Mouse (Mus musculus): ENCODE results near the gene 1810024B03Rik. TPM values are rescaled to one million over a fixed set of nuclear protein-coding genes. Genes with fewer than 3 reads are reported as not detected.

The 1810024B03Rik gene
- 1.2 TPM in 2 replicates for polyA plus RNA-seq (2014; fragmentation: Nextera tagmentation; extraction: Ambion mirVana)

DNA sequence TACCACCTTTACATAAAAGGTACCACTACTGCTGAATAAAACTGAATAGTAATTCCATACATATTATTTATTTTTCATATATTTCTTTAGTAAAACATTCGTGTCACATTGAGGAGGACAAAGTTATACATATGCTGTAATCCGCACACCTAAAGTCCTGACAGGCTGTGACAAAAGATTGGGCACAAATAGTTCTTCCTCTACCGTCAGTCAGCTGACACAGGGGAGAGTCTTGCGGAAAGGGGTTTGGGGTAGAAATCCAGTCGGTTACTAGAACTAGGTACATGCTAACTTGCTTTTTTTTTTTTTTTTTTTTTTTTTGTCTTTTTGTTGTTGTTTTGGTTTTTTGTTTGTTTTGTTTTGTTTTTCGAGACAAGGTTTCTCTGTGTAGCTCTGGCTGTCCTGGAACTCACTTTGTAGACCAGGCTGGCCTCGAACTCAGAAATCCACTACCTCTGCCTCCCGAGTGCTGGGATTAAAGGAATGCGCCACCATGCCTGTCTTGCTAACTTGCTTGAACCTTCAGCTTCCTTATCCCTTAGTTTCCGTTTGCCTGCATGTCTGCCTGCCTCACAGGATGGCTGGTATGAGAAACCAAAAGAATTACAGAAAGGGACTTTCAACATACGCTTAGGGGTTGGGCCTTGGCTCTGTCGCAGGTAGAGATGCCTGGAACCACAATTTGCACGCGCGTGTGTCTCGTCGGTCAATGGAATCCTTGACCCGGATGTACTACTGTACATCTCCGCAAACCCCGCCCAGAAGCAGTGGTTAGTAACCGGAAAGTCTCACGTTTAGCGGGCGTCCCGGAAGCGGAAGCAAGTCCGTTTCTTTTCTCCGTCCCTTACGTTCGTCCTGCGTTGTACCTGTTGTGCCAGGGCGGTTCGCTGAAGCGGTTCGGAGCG, at the start of gene 1810024B03Rik, which contains the start of gene Snrnp200:
Gene 1810024B03Rik, minus strand, starts transcription at position 734 of the 905 bp plus-strand sequence.
Gene Snrnp200, plus strand, starts transcription at position 840 of the 905 bp plus-strand sequence.
- 13% methylated on average over 36 of the region's 36 CpGs for WGBS
- Histone ChIP-seq H3K36me3 (replicated peaks; ENCODE audit: control insufficient read depth, insufficient read depth) (peaks cover 24% of the 10 kb centered on the region), H3K9me3 (ENCODE audit: control insufficient read depth, low read length) (no peaks in the 10 kb centered on the region), H3K27me3 (ENCODE audit: control insufficient read depth, insufficient read depth, low read length) (no peaks in the 10 kb centered on the region), H3K4me1 (replicated peaks; ENCODE audit: control insufficient read depth, insufficient read depth, low read length) (peaks cover 12% of the 10 kb centered on the region; the same call in 1 of the 2 replicates), H3K9ac (peak within 1 kb of the TSS; percentile 87), H3K4me2 (replicated peaks) (peak within 1 kb of the TSS; percentile 92), H3K4me3 (replicated peaks; ENCODE audit: low read length) (peak within 1 kb of the TSS; percentile 91), H3K27ac (peak within 1 kb of the TSS; percentile 83)
- ATAC-seq (ENCODE audit: low FRiP score) (peak; percentile 98), DNase-seq (ENCODE audit: low spot score) (peak; percentile 95)

DNA sequence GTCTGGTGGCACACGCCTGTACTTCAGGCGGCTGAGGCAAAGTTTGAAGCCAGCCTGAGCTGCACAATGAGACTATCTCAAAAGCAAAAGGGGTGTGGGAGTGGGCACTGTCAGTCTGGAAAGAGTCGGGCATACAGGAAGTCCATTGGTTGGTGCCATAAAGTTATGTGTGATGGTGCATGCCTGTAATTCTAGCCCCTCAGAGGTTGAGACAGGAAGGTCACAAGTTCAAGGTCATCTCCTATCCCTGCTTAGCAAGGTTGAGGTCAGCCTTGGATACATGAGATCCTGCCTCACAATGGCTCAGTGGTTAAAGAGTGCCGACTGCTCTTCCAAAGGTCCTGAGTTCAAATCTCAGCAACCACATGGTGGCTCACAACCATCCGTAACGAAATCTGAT, 47.2 kb upstream of the 1810024B03Rik start:
- Histone ChIP-seq H3K27ac (no peak overlapping the region), H3K4me3 (replicated peaks; ENCODE audit: low read length) (no peak overlapping the region), H3K9ac (no peak overlapping the region), H3K4me2 (replicated peaks) (no peak overlapping the region), H3K4me1 (replicated peaks; ENCODE audit: control insufficient read depth, insufficient read depth, low read length) (no peaks in the 10 kb centered on the region), H3K27me3 (ENCODE audit: control insufficient read depth, insufficient read depth, low read length) (no peaks in the 10 kb centered on the region), H3K36me3 (replicated peaks; ENCODE audit: control insufficient read depth, insufficient read depth) (peaks cover 53% of the 10 kb centered on the region), H3K9me3 (ENCODE audit: control insufficient read depth, low read length) (no peaks in the 10 kb centered on the region)
- DNase-seq (ENCODE audit: low spot score) (no peak), ATAC-seq (ENCODE audit: low FRiP score) (no peak)
- WGBS: 95% methylated on average over 6 of the region's 6 CpGs

DNA sequence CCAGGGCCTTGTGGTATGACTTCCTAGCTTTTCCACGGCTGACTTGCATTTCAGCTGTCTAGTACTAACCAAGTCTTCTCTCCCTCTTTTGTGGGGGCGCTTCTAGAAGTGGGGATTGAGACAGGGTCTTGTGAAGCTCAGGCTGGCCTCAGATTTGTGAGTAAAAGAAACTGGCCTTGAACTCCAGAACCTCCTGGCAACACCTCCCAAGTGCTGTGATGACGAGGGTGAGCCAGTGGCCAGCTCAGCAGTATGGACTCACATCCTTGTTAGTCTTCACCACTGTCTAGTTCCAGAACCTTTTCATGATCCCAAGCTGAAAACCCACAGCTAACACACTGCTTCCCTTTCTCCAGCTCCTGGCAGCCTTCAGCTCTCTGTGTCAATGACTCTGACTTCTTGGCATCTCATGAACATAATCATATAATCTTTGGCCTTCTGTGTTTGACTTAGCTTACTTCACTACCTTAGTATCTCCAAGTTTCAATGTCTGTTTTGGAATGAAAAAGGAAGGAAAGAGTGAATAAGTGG, 46.6 kb upstream of the 1810024B03Rik start:
- H3K4me2 ChIP-seq (replicated peaks): no peak overlapping the region
- no peaks in the 10 kb centered on the region for H3K9me3 ChIP-seq (ENCODE audit: control insufficient read depth, low read length)
- H3K27me3 ChIP-seq (ENCODE audit: control insufficient read depth, insufficient read depth, low read length): no peaks in the 10 kb centered on the region
- no peak for ATAC-seq (ENCODE audit: low FRiP score)
- WGBS: 87% methylated on average over 3 of the region's 3 CpGs
- no peak overlapping the region for H3K9ac ChIP-seq
- no peak overlapping the region for H3K4me3 ChIP-seq (replicated peaks; ENCODE audit: low read length)
- no peaks in the 10 kb centered on the region for H3K4me1 ChIP-seq (replicated peaks; ENCODE audit: control insufficient read depth, insufficient read depth, low read length)
- H3K36me3 ChIP-seq (replicated peaks; ENCODE audit: control insufficient read depth, insufficient read depth): peaks cover 49% of the 10 kb centered on the region
- DNase-seq (ENCODE audit: low spot score): no peak
- H3K27ac ChIP-seq: no peak overlapping the region

DNA sequence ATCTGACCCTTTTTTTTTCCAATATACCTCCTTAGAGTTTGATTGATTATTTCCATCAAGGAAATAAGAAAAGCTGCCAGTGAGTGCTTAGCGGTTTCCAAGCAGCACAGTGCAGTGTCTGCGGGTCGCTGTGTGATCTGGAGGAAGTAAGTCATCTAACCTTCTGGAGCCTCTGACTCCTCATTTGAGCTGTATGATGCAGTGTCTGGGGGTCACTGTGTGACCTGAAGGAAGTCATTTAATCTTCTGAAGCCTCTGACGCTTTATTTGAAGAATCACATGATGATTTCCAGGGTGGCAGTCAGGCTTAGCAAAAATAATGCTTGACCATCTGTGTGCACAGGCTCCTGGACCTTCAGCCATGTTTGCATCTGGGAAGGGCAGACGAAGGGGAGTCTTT, 44.7 kb upstream of the 1810024B03Rik start:
- H3K4me1 ChIP-seq (replicated peaks; ENCODE audit: control insufficient read depth, insufficient read depth, low read length): peaks cover 8% of the 10 kb centered on the region
- no peaks in the 10 kb centered on the region for H3K27me3 ChIP-seq (ENCODE audit: control insufficient read depth, insufficient read depth, low read length)
- no peak overlapping the region for H3K4me3 ChIP-seq (replicated peaks; ENCODE audit: low read length)
- H3K27ac ChIP-seq: no peak overlapping the region
- H3K9me3 ChIP-seq (ENCODE audit: control insufficient read depth, low read length): no peaks in the 10 kb centered on the region
- no peak for ATAC-seq (ENCODE audit: low FRiP score)
- DNase-seq (ENCODE audit: low spot score): no peak
- H3K36me3 ChIP-seq (replicated peaks; ENCODE audit: control insufficient read depth, insufficient read depth): peaks cover 31% of the 10 kb centered on the region
- no peak overlapping the region for H3K9ac ChIP-seq
- no peak overlapping the region for H3K4me2 ChIP-seq (replicated peaks)
- 73% methylated on average over 5 of the region's 5 CpGs for WGBS

DNA sequence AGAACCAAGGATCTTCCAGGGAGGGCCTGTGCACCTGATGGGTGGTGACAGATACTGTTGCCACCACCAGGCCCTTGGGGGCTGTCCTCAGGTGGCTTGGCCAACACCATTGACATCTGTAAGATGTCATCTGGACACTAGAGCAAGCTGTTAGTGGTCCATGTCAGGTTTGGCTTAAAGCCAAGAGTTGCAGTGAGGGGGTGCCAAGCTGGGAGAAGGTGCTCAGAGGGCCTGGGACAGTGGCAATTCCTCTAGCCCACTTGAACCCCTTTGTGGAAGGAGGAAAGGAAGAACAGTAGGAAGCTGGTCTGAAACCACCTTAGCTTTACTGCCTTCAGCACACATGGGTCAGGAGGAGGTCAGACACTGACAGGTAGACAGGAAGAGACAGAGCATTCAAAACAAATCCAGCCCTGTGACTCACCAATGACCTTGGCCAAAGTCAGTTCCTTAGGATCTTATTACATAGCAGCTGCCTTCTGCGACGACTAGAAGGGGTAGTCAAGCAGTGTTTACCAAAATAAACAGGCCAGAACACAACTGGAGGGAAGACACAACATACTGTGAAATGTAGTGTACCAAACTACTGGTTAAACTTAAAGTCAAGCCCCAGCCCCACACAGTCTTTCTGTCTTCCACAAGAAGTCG, 43.9 kb upstream of the 1810024B03Rik start:
- no peak overlapping the region for H3K27ac ChIP-seq
- H3K27me3 ChIP-seq (ENCODE audit: control insufficient read depth, insufficient read depth, low read length): no peaks in the 10 kb centered on the region
- peaks cover 23% of the 10 kb centered on the region for H3K36me3 ChIP-seq (replicated peaks; ENCODE audit: control insufficient read depth, insufficient read depth)
- peaks cover 9% of the 10 kb centered on the region for H3K4me1 ChIP-seq (replicated peaks; ENCODE audit: control insufficient read depth, insufficient read depth, low read length)
- DNase-seq (ENCODE audit: low spot score) (no peak), ATAC-seq (ENCODE audit: low FRiP score) (no peak)
- no peak overlapping the region for H3K4me3 ChIP-seq (replicated peaks; ENCODE audit: low read length)
- 80% methylated on average over 3 of the region's 3 CpGs for WGBS
- no peaks in the 10 kb centered on the region for H3K9me3 ChIP-seq (ENCODE audit: control insufficient read depth, low read length)
- H3K9ac ChIP-seq: no peak overlapping the region
- H3K4me2 ChIP-seq (replicated peaks): no peak overlapping the region

DNA sequence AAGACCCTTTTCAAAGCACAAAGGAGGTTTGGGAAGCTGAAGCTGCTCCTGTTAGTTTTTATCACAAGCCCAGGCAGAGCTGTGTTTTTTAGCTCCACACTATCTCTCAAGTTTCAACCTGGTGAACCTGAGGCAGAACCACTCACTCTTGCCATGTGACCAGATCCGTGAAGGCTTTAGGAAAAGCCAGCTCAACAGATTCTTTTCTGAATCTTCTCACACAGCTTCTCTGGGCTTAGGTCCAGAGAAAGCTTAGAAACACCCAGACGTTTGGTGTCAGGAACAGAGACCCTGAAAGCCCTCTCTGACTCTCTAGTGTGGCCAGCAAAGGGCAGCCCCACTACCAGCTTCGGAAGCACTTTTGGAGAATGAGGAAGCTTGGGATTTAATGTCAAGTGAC, 43.4 kb upstream of the 1810024B03Rik start:
- H3K36me3 ChIP-seq (replicated peaks; ENCODE audit: control insufficient read depth, insufficient read depth): peaks cover 18% of the 10 kb centered on the region
- no peak overlapping the region for H3K9ac ChIP-seq
- H3K27ac ChIP-seq: no peak overlapping the region
- ATAC-seq (ENCODE audit: low FRiP score) (no peak), DNase-seq (ENCODE audit: low spot score) (no peak)
- peaks cover 14% of the 10 kb centered on the region for H3K4me1 ChIP-seq (replicated peaks; ENCODE audit: control insufficient read depth, insufficient read depth, low read length)
- no peaks in the 10 kb centered on the region for H3K27me3 ChIP-seq (ENCODE audit: control insufficient read depth, insufficient read depth, low read length)
- 83% methylated on average over 3 of the region's 3 CpGs for whole genome bisulfite sequencing
- H3K4me3 ChIP-seq (replicated peaks; ENCODE audit: low read length): no peak overlapping the region
- no peak overlapping the region for H3K4me2 ChIP-seq (replicated peaks)
- H3K9me3 ChIP-seq (ENCODE audit: control insufficient read depth, low read length): no peaks in the 10 kb centered on the region

DNA sequence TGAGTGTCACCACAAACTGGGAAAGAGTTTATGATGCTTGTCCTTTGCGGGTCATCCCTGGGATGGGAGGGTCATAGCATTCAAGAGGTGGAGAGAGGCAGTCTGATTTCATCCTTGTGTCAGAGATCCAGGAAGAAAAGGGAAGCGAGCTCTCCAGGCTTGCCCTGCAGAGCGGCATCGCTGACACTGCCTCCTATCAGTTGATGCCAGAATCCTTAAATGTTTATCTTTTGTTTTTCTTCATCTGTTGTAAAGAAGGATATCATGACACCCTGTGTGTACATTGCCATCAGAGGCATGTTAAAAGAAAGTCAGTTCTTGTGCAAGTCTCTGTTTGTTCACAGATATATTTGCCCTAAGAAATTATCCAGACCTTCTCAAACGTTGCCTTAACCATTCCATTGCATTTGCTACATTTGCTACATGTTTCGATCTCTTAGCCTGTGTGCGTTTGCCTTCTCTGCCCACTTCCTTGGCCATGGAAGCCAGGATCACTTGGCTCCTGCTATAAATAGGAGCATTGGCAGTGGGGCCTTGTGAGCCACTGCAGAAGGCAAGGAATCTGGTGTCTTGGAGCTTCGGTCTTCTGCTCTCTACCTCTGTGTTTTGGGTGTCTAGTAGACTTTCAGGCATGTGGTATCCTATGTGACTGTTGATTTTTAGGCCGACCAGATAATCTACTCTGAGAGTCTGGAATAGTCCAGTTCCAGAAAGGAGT, 42.4 kb upstream of the 1810024B03Rik start:
- Histone ChIP-seq H3K4me1 (replicated peaks; ENCODE audit: control insufficient read depth, insufficient read depth, low read length) (peaks cover 15% of the 10 kb centered on the region), H3K4me2 (replicated peaks) (no peak overlapping the region), H3K27me3 (ENCODE audit: control insufficient read depth, insufficient read depth, low read length) (no peaks in the 10 kb centered on the region), H3K36me3 (replicated peaks; ENCODE audit: control insufficient read depth, insufficient read depth) (peaks cover 18% of the 10 kb centered on the region), H3K27ac (no peak overlapping the region), H3K9me3 (ENCODE audit: control insufficient read depth, low read length) (no peaks in the 10 kb centered on the region), H3K4me3 (replicated peaks; ENCODE audit: low read length) (no peak overlapping the region), H3K9ac (no peak overlapping the region)
- 93% methylated on average over 9 of the region's 9 CpGs for WGBS
- DNase-seq (ENCODE audit: low spot score) (no peak), ATAC-seq (ENCODE audit: low FRiP score) (no peak)

DNA sequence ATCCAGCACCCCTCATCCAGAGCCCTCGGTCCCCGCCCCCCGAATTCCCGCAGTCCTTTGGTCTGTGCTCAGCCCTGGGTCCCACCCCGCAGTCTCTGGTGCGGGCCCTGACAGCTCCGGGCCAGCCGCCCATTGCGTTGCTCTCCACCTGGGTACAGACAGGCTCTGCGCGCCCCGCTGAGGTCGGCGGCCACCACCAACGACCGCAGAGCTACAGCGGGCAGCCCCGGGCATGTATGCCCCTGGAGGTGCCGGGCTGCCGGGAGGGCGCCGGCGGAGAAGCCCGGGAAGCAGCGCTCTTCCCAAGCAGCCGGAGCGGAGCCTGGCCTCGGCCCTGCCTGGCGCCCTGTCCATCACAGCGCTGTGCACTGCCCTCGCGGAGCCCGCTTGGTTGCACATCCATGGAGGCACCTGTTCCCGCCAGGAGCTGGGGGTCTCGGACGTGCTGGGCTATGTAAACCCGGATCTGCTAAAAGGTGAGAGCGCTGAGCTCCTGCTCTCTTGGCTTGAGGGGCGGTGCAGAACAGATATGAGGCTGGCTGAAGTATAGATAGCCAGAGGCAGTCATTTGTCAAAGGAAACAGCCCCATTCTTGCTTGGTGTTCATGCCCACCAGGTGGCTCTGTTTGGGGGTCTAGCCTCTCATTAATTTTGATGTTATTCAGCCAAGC, 40.4 kb upstream of the 1810024B03Rik start:
- peak; percentile 53 for ATAC-seq (ENCODE audit: low FRiP score)
- DNase-seq (ENCODE audit: low spot score): peak; percentile 32
- H3K4me2 ChIP-seq (replicated peaks): peak overlapping the region; percentile 84

More for the DNA sequence above, 40.4 kb upstream of the 1810024B03Rik start:
- peaks cover 35% of the 10 kb centered on the region for H3K36me3 ChIP-seq (replicated peaks; ENCODE audit: control insufficient read depth, insufficient read depth)
- H3K27ac ChIP-seq: peak overlapping the region; percentile 84
- no peaks in the 10 kb centered on the region for H3K9me3 ChIP-seq (ENCODE audit: control insufficient read depth, low read length)
- H3K27me3 ChIP-seq (ENCODE audit: control insufficient read depth, insufficient read depth, low read length): no peaks in the 10 kb centered on the region
- peak overlapping the region; percentile 88 for H3K9ac ChIP-seq
- peaks cover 15% of the 10 kb centered on the region for H3K4me1 ChIP-seq (replicated peaks; ENCODE audit: control insufficient read depth, insufficient read depth, low read length)
- H3K4me3 ChIP-seq (replicated peaks; ENCODE audit: low read length): peak overlapping the region; percentile 90
- under 1% methylated on average over 39 of the region's 39 CpGs for WGBS
